Mouse (Mus musculus) gastrocnemius, adult 2 months (tissue): Measurements from ENCODE around the gene Prx. TPM values are rescaled to one million over a fixed set of nuclear protein-coding genes. Genes with fewer than 3 reads are reported as not detected.

ENCODE experiments used
- DNase-seq: peaks from one replicate; pipeline ENCODE4 v3.0.0; 2022
- H3K27ac ChIP-seq: fragments of 200-600 bp; 2 replicates; pipeline ENCODE4 v1.8.1; 2022; ENCODE audit warnings: mild to moderate bottlenecking
- H3K4me3 ChIP-seq: fragments of 200-600 bp; 2 replicates; pipeline ENCODE4 v1.8.1; 2022; ENCODE audit warnings: mild to moderate bottlenecking, moderate library complexity
- CTCF ChIP-seq: fragments of 200-600 bp; IDR thresholded peaks from 2 replicates; pipeline ENCODE4 v1.8.1; 2022; ENCODE audit warnings: antibody characterized with exemption, mild to moderate bottlenecking, moderate library complexity
- intact Hi-C: fragments of 180-260 bp; cut with DNase I; formaldehyde crosslinking; loops from one replicate; pipeline ENCODE4 v1.15.1; 2025
- long read RNA-seq, 2 experiments: library from polyadenylated mRNA; stranded (forward); transcript quantifications; one replicate each; pipeline ENCODE4 v2.0.0; 2021
- total RNA-seq, 2 experiments: library from RNA; stranded (reverse); gene quantifications; 2 replicates each; pipeline ENCODE4 v1.2.3; 2021

The Prx gene
- 1 to 10 TPM; 3.1 to 4.1 TPM for total RNA-seq
- long read RNA-seq, experiment 1, full-length matches to known transcripts, result 2 of 2 reads
- long read RNA-seq, experiment 1, partial matches to known transcripts, result 0 of 2 reads
- long read RNA-seq, experiment 1, other reads (novel, unspliced or antisense), result 0 of 2 reads
- long read RNA-seq, experiment 2, full-length matches to known transcripts, result 1 of 3 reads
- long read RNA-seq, experiment 2, partial matches to known transcripts, result 0 of 3 reads
- long read RNA-seq, experiment 2, other reads (novel, unspliced or antisense), result 2 of 3 reads

DNA sequence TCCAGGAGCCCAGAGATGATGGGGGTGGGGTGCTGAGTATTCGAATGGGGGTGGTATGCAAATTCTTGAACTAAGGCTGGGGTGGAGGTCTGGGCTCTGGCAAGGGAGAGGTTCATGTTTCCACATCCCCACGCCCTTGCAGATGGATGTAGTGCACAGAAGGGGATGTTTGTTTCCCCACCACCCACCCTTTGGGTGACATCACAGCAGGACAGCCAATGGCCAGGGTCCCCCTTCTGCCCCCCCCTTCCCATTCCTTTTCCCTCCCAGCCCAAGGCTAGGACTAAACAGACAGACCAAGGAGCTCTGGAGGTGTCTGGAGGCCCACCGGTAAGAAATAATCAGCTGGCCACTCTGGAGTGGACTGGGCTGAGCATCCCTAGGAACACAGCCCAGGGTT lies at the start of gene Prx:
Prx (plus strand) TSS at position 289 of the 400 bp plus-strand sequence.
- no peak for DNase-seq
- intact Hi-C loops, result no loop called here
- peak within 1 kb of the TSS; percentile 26 for H3K4me3 ChIP-seq
- TF ChIP-seq CTCF, result no peak
- H3K27ac ChIP-seq, result 0 out of 2 replicates have a peak within 1 kb of the TSS, but pooled peaks have one; percentile 35

DNA sequence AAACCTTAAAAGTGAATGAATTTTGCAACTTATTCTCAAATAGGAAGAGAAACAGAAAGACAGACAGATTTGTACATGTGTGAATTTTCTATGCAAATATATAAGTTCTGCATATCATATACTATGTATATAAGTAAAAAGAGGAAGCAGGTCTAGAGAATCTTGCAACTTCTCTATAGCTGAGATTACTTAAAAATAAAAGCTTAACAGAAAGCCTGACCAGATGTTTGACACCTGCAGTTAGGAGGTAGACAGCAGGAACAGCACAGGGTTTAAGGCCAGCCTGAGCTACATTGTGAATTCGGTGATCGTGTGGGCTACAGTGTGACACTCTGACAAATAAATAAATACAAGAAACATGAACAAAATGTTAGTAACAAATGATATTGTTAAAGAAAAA lies 47.8 kb upstream of the Prx start:
- DNase-seq, result no peak

DNA sequence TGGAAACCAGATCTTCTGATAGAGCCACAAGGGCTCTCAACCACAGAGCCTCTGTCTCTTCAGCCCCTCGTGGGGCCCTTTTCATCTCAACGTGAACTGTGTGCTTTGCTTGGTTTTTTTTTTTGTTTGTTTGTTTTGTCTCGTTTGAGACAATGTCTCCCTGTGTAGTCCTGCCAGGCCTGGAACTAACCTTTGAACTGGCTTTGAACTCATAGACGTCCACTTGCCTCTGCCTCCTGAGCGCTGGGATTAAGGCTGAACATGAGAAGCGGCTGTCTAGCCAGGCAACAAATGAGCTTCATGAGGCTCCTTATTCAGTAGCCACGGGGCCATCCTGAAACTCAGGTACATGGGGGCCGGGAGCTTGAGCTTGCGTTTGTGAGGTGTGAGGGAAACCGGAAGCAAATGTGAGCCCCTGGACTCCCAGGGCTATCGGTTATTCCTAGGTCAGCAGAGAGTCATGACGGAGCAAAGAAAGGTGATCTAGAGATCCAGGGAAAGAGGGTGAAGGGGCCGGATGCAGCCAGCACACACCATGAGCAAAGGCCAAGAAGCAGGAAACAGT lies 46.8 kb upstream of the Prx start:
- Histone ChIP-seq H3K27ac (no peak overlapping the region), H3K4me3 (no peak overlapping the region)
- no peak for DNase-seq
- intact Hi-C loops, result no loop called here
- TF ChIP-seq CTCF, result no peak

More for the DNA sequence above, 47.8 kb upstream of the Prx start:
- H3K27ac ChIP-seq, result no peak overlapping the region
- no peak overlapping the region for H3K4me3 ChIP-seq
- intact Hi-C loops, result no loop called here
- no peak for TF ChIP-seq CTCF

DNA sequence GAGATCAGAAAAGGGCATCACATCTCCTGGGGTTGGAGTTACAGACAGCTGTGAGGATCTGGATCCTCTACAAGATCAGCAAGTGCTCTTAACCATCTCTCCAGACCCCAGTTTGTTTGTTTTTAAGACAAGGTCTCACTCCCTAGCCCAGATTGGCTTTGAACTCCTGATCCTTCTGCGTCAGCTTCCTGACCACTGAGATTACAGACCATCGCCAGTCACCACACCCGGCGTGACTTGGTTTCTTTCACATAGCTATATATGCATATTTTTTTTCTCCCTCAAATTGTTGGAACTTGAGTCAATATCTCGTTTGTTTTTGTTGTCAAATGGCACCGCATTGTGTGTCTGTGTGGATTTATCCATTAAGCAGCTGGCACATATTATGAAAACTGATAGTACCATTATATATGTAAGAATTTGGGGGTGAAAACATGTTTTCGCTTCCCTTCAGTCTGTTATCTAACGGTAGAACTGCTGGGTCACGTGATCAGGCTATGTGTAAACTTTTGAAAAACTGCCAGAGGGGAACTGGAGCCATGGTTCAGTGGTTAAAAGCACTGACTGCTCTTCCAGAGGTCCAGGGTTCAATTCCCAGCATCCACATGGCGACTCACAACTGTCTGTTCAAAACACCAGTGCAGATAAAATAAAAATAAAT lies 44.5 kb upstream of the Prx start:
- intact Hi-C loops, result no loop called here
- no peak for TF ChIP-seq CTCF
- Histone ChIP-seq H3K27ac (no peak overlapping the region), H3K4me3 (no peak overlapping the region)
- no peak for DNase-seq

DNA sequence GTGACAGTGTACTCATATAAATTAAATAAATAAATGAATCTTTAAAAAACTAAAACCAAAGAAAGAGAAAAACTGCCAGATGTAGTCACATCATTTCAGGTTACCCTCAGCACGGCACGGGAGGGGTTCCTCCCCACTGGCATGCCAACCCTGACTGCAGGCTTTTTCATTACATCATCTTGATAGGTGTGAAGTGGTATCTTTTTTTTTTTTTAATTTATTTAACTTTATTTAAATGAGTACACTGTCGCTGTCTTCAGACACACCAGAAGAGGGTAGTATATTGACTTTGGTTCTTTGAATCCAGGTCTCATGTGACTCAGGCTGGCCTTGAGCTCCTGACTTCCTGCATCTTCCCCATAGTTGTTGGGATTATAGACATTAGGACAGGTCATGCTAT lies 43.9 kb upstream of the Prx start:
- Histone ChIP-seq H3K4me3 (no peak overlapping the region), H3K27ac (no peak overlapping the region)
- TF ChIP-seq CTCF, result no peak
- intact Hi-C loops, result no loop called here
- no peak for DNase-seq

DNA sequence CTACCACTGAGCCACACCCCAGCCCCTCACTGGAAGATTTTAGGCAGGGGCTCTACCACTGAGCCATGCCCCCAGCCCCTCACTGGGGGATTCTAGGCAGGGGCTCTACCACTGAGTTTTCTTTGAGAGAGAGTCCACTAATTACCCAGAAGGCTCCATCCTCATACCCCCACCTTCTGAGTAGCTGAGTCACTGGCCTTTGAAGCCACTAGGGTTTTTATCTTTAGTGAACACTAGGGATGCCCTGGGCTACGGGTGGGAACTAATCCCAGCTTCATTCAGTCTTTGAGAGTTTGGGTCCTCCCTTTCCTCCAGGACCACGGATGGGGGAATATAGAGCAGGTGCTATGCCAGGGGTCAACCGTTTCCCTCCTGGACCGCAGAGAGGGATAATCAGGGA lies 40.5 kb upstream of the Prx start:
- intact Hi-C loops, result no loop called here
- DNase-seq, result no peak

DNA sequence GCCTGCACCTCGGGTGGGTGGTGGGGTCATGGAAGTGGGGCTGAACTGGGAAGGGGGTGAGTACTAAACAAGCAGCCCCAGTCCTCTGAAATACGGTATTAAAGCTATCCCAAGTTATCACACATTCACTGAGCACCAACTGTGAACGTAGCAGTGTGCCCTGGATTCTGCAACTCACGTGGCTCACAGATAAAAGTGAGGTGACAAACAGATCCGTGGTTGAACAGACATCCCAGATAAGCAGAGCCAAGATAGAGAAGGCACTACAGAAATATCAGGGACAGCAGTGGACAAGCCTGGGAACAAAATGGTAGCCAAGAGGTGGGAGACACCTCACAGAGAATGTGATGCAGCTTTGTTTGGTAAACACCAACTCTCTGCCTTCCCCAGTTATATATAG lies 39.5 kb upstream of the Prx start:
- DNase-seq, result no peak
- H3K27ac ChIP-seq, result no peak overlapping the region
- intact Hi-C loops, result no loop called here
- no peak for TF ChIP-seq CTCF
- no peak overlapping the region for H3K4me3 ChIP-seq

More for the DNA sequence above, 40.5 kb upstream of the Prx start:
- TF ChIP-seq CTCF, result no peak
- H3K4me3 ChIP-seq, result no peak overlapping the region
- no peak overlapping the region for H3K27ac ChIP-seq

DNA sequence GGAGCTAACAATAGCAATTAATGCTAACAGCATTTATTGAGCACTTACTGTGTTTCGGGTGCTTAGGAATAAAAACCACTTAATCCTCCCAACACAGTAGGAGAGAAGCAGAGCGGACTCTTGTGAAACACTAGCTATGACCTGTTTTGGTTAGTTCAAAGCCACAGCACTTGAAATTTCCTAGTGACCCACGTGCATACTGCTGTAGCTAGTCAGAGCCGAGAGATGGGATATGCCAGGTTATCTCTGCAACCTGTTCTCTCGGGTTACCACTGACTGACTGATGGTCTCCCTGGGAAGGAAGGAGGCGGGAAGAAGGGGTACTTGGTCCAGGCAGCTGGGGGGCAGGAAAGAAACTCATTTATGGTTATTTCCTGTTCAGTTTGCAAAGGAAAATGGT lies 38.6 kb upstream of the Prx start:
- Histone ChIP-seq H3K4me3 (no peak overlapping the region), H3K27ac (no peak overlapping the region)
- intact Hi-C loops, result no loop called here
- TF ChIP-seq CTCF, result no peak
- DNase-seq, result no peak

DNA sequence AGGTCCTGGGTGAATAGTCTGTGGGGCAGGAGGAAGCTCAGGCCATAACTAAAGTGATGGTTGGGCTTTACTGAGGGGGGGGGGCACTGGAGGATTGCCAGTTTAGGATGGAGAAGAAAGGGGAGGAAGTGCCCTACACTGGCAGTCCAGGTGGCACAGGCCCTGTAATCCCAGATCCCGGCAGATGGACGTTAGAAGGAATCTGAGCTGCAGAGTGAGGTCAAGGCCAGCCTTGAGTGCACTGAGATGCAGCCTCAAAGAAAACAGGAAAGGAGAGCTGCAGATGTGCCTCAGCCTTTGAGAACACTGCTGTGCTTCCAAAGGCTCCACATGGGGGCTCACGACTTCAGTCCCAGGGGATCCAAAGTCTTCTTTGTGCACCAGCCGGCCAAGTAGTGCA lies 31.5 kb upstream of the Prx start:
- intact Hi-C loops, result no loop called here

DNA sequence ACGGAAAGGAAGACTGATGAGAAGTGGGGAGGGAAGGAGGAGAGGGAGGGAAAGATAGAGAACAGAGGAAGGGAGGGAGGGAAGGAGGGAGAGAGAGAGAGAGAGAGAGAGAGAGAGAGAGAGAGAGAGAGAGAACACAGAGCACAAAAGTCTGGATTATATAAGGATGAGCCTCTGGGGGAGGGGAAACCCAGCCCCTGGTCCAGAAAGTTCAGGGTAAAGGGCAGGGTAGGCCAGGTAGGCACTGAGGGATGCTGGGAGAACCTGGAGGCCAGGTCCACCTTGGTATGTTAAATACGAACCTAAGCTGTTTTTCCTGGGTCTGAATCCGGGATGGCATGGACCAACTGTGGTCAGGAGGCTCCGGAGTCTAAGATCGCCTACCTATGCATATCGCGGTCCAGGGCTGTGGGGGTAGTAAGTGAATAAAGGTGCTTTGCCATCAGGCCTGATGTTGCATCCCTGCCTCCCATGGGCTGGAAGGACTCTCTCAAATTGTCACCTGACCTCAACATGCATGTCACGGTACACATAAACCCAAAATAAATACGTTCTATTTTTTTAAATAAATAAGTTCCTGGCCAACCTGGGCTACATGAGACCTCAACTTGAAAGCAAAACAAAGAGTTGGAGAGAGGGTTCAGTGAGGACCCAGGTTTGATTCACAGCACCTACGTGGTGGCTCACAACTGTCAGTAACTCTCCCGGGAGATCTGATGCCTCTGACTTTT lies 27.6 kb upstream of the Prx start:
- no peak for TF ChIP-seq CTCF
- intact Hi-C loops, result loop anchor here (1.0 kb wide), 1 partner anchor 22 kb away; no protein-coding TSS in a partner anchor
- H3K4me3 ChIP-seq, result no peak overlapping the region
- no peak overlapping the region for H3K27ac ChIP-seq
- no peak for DNase-seq

More for the DNA sequence above, 31.5 kb upstream of the Prx start:
- TF ChIP-seq CTCF, result no peak
- H3K27ac ChIP-seq, result no peak overlapping the region
- DNase-seq, result no peak
- no peak overlapping the region for H3K4me3 ChIP-seq

DNA sequence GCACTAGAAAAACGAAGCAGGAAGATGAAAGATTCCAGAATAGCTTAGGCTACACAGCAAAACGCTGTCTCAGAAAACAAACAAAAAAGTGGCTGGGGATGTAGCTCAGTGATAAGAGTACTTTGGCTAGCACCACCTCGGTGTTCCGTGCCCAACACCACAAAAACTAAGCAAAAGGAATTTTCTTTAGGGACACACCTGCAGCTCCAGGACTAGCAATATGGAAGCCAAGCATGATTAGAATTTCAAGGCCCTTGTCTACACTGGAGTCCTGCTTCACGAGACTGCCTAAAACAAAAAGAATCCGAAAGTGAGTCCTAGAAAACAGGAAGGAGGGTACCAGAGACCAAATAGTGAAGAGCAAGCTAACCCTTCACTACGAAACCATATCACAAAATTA lies 26.5 kb upstream of the Prx start:
- intact Hi-C loops, result loop anchor here (1.0 kb wide), 1 partner anchor 23 kb away; no protein-coding TSS in a partner anchor
- Histone ChIP-seq H3K27ac (peak overlapping the region; percentile 96), H3K4me3 (peak overlapping the region; percentile 79)
- DNase-seq, result no peak
- no peak for TF ChIP-seq CTCF

DNA sequence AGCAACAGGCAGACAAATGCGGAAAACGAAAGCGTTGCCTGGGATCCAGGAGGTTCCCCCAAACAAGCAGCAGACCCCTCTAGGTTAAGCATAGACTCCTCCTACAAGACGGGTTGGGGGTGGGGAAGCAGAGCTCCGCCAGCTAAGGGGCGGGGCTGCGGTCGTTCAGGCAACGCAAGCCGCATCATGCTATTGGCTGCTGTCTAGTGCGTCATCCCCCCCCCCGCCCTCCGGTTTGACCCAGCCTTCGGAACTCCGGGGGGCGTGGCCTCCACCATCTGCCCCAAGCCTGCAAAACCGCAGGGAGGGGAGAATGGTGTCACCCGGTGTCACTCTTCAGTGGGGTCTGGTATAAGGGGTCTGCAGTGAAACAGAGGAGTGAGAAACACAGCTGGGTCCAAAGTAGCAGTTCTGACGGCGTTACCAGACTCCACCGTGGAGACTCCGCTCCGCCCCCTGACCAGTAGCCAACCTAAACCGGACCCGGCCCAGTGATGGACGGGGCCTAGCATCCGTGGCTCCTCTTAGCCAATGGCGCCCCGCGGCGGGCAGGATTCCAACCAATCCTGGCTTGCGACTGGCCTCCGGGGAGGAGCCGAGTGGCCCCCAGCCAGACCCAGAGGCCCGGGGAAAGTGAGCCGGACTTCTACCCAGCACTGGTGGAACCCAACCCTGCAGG lies 25.8 kb upstream of the Prx start, which contains the start of gene Sertad3:
Sertad3 (plus strand) TSS at position 613 of the 679 bp plus-strand sequence.
- intact Hi-C loops, result no loop called here
- no peak for TF ChIP-seq CTCF
- peak; percentile 100 for DNase-seq
- Histone ChIP-seq H3K27ac (peak within 1 kb of the TSS; percentile 96), H3K4me3 (peak within 1 kb of the TSS; percentile 79)
